Mouse (Mus musculus) lung, embryonic 16.5 days (tissue): ENCODE results near the gene Trib2. TPM values are rescaled to one million over a fixed set of nuclear protein-coding genes. Genes with fewer than 3 reads are reported as not detected.
A peak's percentile ranks its signal among the peaks of the same experiment; 100 is the strongest.

Experiments
- ATAC-seq: fragments of 200-750 bp; cut with Nextera tagmentation; 2 replicates; pipeline ENCODE4 v1.8.0; 2017; ENCODE audit warnings: low read depth, mild to moderate bottlenecking, moderate library complexity
- H3K27ac ChIP-seq: fragments of 300-500 bp; sonication (generic); 2 replicates; pipeline ENCODE4 v1.5.1; 2014; ENCODE audit warnings: mild to moderate bottlenecking, control low read depth, low read length
- H3K27me3 ChIP-seq: fragments of 300-500 bp; sonication (generic); 2 replicates; pipeline ENCODE4 v1.6.1; 2014; ENCODE audit warnings: low read depth, low read length, mixed read lengths; ENCODE audit not compliant: control insufficient read depth, insufficient read depth
- H3K36me3 ChIP-seq: fragments of 300-500 bp; sonication (generic); 2 replicates; pipeline ENCODE4 v1.6.1; 2014; ENCODE audit warnings: low read length; ENCODE audit not compliant: control insufficient read depth, insufficient read depth
- H3K4me1 ChIP-seq: fragments of 300-500 bp; sonication (generic); replicated peaks from 2 replicates; pipeline ENCODE4 v1.6.1; 2014; ENCODE audit warnings: low read length, mixed read lengths; ENCODE audit not compliant: control insufficient read depth, insufficient read depth
- H3K4me2 ChIP-seq: fragments of 300-500 bp; sonication (generic); 2 replicates; pipeline ENCODE4 v1.6.1; 2014; ENCODE audit warnings: low read depth, low read length, control low read depth
- H3K4me3 ChIP-seq: fragments of 300-500 bp; sonication (generic); 2 replicates; pipeline ENCODE4 v1.5.1; 2014; ENCODE audit warnings: mild to moderate bottlenecking, low read length, control low read depth
- H3K9ac ChIP-seq: fragments of 300-500 bp; sonication (generic); 2 replicates; pipeline ENCODE4 v1.6.1; 2014; ENCODE audit warnings: low read length, control low read depth
- H3K9me3 ChIP-seq: fragments of 300-500 bp; sonication (generic); 2 replicates; pipeline ENCODE4 v1.6.1; 2016; ENCODE audit warnings: low read length; ENCODE audit not compliant: control insufficient read depth
- WGBS: fragments of 180-500 bp; shearing (Covaris S2); extraction: QIAGEN DNeasy Blood & Tissue Kit; methylation state at CpG from one replicate; pipeline ENCODE4 v1.1.7; 2014; 5-methylcytosine and 5-hydroxymethylcytosine counted together
- polyA plus RNA-seq: library from polyadenylated mRNA; unstranded; fragments of >200 nt; fragmentation: Nextera tagmentation; extraction: Ambion mirVana; gene quantifications from 2 replicates; pipeline ENCODE4 v1.2.1, GENCODE M21; 2015

Gene Trib2
- polyA plus RNA-seq, 1 experiment from 2014 or later, result 25.1 TPM

DNA sequence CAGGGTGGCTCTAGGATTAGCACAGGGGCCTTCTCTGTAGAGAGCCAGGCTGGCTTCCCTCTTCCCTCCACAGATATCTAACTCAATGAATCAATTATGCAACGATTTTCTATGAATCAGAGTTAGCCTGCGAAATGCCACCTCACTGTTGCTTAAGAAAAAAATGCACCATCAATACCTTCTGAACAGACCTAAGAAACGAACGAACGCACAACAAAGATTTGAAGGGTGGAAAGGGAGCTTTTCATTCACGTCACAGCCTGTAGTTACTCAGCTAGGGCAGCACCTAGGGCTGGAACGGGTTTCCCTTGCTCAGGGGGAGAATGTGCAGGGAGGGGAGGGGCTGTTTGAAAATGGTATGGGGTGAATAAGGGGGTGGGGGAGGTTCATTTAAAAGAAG is 5.8 kb downstream of the Trib2 start:
- no peaks in the 10 kb centered on the region for H3K27me3 ChIP-seq
- 68% methylated on average over 7 of the region's 7 CpGs for WGBS
- no peak overlapping the region for H3K4me3 ChIP-seq
- no peak overlapping the region for H3K9ac ChIP-seq
- no peak for ATAC-seq
- H3K4me1 ChIP-seq, result peaks cover 7% of the 10 kb centered on the region; the same call in 1 of the 2 replicates
- no peaks in the 10 kb centered on the region for H3K9me3 ChIP-seq
- H3K4me2 ChIP-seq, result 0 out of 2 replicates have a peak overlapping the region, but pooled peaks have one; percentile 3
- no peak overlapping the region for H3K27ac ChIP-seq
- H3K36me3 ChIP-seq, result no peaks in the 10 kb centered on the region

GRCm38 (mm10) chr12:15809657-15810056 is 7.1 kb downstream of the Trib2 start:
- Histone ChIP-seq H3K9ac (no peak overlapping the region), H3K9me3 (no peaks in the 10 kb centered on the region), H3K4me3 (no peak overlapping the region), H3K27me3 (no peaks in the 10 kb centered on the region), H3K36me3 (no peaks in the 10 kb centered on the region), H3K27ac (no peak overlapping the region), H3K4me1 (peaks cover 7% of the 10 kb centered on the region; the same call in 1 of the 2 replicates), H3K4me2 (no peak overlapping the region)
- no peak for ATAC-seq
- 72% methylated on average over 7 of the region's 7 CpGs for WGBS

GRCm38 (mm10) chr12:15809249-15809648 is 7.5 kb downstream of the Trib2 start:
- Histone ChIP-seq H3K4me1 (peaks cover 7% of the 10 kb centered on the region; the same call in 1 of the 2 replicates), H3K27me3 (no peaks in the 10 kb centered on the region), H3K4me3 (no peak overlapping the region), H3K9me3 (no peaks in the 10 kb centered on the region), H3K36me3 (no peaks in the 10 kb centered on the region), H3K9ac (no peak overlapping the region), H3K4me2 (no peak overlapping the region), H3K27ac (no peak overlapping the region)
- 82% methylated on average over 4 of the region's 4 CpGs for WGBS
- ATAC-seq, result no peak

GRCm38 (mm10) chr12:15808186-15808800 is 8.4 kb downstream of the Trib2 start:
- Histone ChIP-seq H3K4me3 (no peak overlapping the region), H3K27ac (no peak overlapping the region), H3K9me3 (no peaks in the 10 kb centered on the region), H3K36me3 (no peaks in the 10 kb centered on the region), H3K9ac (no peak overlapping the region), H3K27me3 (no peaks in the 10 kb centered on the region), H3K4me2 (no peak overlapping the region), H3K4me1 (peaks cover 7% of the 10 kb centered on the region; the same call in 1 of the 2 replicates)
- no peak for ATAC-seq
- 86% methylated on average over 5 of the region's 5 CpGs for WGBS

GRCm38 (mm10) chr12:15804931-15805331 is 11.8 kb downstream of the Trib2 start:
- Histone ChIP-seq H3K9me3 (no peaks in the 10 kb centered on the region), H3K9ac (no peak overlapping the region), H3K4me1 (peaks cover 10% of the 10 kb centered on the region), H3K4me3 (no peak overlapping the region), H3K4me2 (no peak overlapping the region), H3K27me3 (no peaks in the 10 kb centered on the region), H3K36me3 (peaks cover 5% of the 10 kb centered on the region; the same call in 1 of the 2 replicates), H3K27ac (no peak overlapping the region)
- ATAC-seq, result no peak
- WGBS, result 7% methylated on average over 1 of the region's 1 CpGs

- no peak overlapping the region for H3K4me3 ChIP-seq
- H3K4me1 ChIP-seq, result peaks cover 10% of the 10 kb centered on the region
- no peaks in the 10 kb centered on the region for H3K27me3 ChIP-seq
- no peak overlapping the region for H3K4me2 ChIP-seq
- ATAC-seq, result no peak
- H3K9me3 ChIP-seq, result no peaks in the 10 kb centered on the region
- peaks cover 5% of the 10 kb centered on the region; the same call in 1 of the 2 replicates for H3K36me3 ChIP-seq
- H3K27ac ChIP-seq, result no peak overlapping the region
- H3K9ac ChIP-seq, result no peak overlapping the region
- WGBS, result 73% methylated on average over 5 of the region's 5 CpGs
These were observed 12.7 kb downstream of the Trib2 start for GRCm38 (mm10) chr12:15803936-15804438.

- peaks cover 12% of the 10 kb centered on the region for H3K4me1 ChIP-seq
- no peak for ATAC-seq
- H3K4me3 ChIP-seq, result no peak overlapping the region
- 88% methylated on average over 4 of the region's 4 CpGs for WGBS
- H3K9me3 ChIP-seq, result no peaks in the 10 kb centered on the region
- peaks cover 7% of the 10 kb centered on the region; the same call in 1 of the 2 replicates for H3K36me3 ChIP-seq
- H3K27me3 ChIP-seq, result no peaks in the 10 kb centered on the region
- H3K4me2 ChIP-seq, result no peak overlapping the region
- no peak overlapping the region for H3K9ac ChIP-seq
- H3K27ac ChIP-seq, result no peak overlapping the region
These were observed 15.2 kb downstream of the Trib2 start for GRCm38 (mm10) chr12:15801571-15801930.

DNA sequence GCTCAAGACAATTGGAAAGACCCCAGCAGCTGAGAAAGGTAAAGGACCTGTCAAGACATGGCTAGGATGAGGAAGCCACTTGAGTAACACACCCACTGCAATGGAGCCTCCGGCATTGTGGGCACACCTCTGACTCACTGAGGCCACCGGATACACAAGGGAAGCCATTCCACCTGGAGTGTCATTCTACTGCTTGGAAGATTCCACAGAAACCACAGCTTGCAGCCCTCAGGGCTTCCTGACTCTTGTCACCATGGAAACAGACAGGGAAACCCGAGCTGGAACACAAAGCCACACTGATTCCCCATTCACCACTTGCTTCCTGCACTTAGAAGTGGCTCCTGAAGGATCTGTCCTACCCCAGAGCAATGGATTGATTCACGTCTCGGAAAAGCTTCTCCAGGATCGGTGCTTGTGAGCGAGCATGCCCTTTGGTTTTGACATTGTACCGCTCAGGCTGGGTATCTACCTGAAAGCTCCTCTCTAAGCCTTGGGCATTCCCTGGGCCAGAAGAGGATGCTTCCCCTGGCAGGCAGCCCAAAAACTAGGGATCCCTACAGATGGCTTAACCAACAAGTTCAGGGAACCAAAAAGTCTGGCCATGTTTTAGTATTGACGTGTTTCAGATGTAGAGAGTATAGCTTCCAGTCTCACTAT is 15.7 kb downstream of the Trib2 start:
- H3K4me1 ChIP-seq, result peaks cover 12% of the 10 kb centered on the region
- H3K27me3 ChIP-seq, result no peaks in the 10 kb centered on the region
- H3K27ac ChIP-seq, result peak overlapping the region; percentile 0; the same call in 1 of the 2 replicates
- H3K36me3 ChIP-seq, result peaks cover 7% of the 10 kb centered on the region; the same call in 1 of the 2 replicates
- H3K9ac ChIP-seq, result no peak overlapping the region
- peak; percentile 50 for ATAC-seq
- 45% methylated on average over 9 of the region's 9 CpGs for WGBS
- no peaks in the 10 kb centered on the region for H3K9me3 ChIP-seq
- no peak overlapping the region for H3K4me2 ChIP-seq
- H3K4me3 ChIP-seq, result no peak overlapping the region

GRCm38 (mm10) chr12:15800196-15800913 is 16.4 kb downstream of the Trib2 start:
- no peaks in the 10 kb centered on the region for H3K9me3 ChIP-seq
- H3K4me2 ChIP-seq, result no peak overlapping the region
- H3K27me3 ChIP-seq, result no peaks in the 10 kb centered on the region
- no peak overlapping the region for H3K4me3 ChIP-seq
- ATAC-seq, result peak; percentile 44; the same call in 1 of the 2 replicates
- peak overlapping the region; percentile 0; the same call in 1 of the 2 replicates for H3K27ac ChIP-seq
- WGBS, result 73% methylated on average over 4 of the region's 4 CpGs
- peaks cover 12% of the 10 kb centered on the region for H3K4me1 ChIP-seq
- H3K36me3 ChIP-seq, result peaks cover 7% of the 10 kb centered on the region; the same call in 1 of the 2 replicates
- H3K9ac ChIP-seq, result no peak overlapping the region
